Mouse (Mus musculus) urinary bladder, postnatal 36 days (tissue): ENCODE data around the gene Vkorc1l1.

Experiments
- DNase-seq, 2 experiments: peaks; one replicate each; pipeline ENCODE4 v3.0.0; 2022; ENCODE audit warnings: low spot score in 2 of 2, mixed read lengths in 1 of 2

The Vkorc1l1 gene

DNA sequence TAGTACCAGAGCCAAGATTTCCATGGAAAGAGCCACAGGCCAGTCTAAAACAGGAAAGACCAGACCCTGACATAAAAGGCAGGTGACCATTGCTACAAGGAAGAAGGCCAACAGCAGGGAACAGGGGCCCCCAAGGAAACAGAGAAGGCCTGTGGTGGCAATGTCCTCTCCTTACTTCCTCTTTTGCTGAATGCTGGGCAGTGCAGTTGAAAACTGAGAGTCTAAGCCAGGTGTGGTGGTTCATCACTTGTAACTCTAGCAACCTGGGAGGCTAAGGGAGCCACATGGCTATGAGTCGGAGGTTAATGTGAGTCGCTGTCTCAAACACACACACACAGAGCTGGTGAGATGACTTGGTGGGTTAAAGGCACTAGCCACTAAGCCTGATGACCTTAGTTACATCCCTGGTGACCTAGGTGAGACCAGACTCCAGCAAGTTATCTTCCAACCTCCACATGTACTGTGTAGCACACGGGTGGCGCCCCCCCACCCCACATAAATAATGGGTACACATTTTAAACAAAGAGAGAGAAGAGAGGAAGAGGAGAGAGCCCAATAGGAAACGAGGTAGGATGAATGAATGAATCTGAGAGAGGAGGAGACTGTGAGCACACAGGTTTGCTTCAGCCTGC, 59.7 kb downstream of the Vkorc1l1 start:
- no peak for DNase-seq

DNA sequence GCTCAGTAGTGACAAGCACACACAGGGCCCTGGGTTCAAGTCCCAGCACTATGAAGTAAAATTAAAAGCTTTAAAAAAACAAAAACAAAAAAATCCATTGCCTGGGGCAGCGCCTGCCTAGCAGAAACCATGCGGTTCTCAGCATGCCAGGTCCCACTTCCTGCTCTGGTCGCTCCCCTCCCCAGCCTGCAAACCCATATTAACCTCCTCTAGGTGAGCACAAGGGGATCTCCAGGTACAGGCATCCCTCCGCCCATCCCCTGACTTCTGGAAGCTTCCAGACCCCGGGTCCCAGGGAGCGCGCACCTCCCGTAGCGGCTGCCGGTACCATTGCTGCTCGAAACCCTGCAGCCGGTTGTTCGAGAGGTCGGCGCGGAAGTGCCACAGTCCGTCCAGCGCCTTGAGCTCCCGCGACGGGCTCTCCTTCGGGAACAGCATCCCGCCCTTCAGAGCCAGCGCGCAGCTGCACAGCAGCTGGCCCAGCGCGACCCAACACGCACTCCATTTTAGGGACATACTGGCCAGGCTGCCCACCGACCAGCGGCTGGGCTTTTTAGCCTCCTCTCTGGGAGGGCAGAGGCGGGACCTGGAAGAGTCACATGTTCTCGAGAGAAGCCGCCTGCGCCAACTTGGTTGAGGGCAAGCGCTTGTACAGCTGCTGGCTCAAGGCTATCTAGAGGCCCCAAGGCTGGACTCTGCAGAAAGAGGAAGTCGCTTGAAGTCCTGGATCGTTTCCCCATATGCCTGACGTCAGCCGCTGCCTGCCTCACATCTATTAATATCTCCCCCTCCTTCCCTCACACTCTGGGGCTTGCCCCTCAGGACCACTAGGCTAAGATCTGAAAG, 60.8 kb downstream of the Vkorc1l1 start, which contains the start of gene Gusb:
TSS of gene Gusb (minus strand) at position 749 of the 846 bp plus-strand sequence.
- DNase-seq: peak; percentile 76 to 86

DNA sequence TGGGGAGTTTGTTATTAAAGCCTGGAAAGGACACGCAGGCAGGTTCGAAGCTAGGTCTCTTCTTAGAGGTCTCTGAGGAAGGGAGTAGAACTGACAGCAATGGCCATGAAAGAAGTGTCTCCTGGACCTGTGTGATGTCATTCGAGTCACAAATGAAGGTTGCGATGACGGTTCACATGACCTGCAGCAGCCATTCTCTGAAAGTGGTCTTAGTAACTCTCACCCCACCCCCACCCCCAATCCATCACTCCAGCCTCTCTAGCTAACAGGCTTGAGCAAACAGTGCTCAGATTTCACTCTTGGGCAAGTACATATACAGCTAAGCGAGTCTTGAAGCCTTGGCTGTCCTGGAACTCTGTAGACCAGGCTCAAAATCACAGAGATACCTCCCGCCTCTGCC, 61.5 kb downstream of the Vkorc1l1 start:
- DNase-seq: no peak

DNA sequence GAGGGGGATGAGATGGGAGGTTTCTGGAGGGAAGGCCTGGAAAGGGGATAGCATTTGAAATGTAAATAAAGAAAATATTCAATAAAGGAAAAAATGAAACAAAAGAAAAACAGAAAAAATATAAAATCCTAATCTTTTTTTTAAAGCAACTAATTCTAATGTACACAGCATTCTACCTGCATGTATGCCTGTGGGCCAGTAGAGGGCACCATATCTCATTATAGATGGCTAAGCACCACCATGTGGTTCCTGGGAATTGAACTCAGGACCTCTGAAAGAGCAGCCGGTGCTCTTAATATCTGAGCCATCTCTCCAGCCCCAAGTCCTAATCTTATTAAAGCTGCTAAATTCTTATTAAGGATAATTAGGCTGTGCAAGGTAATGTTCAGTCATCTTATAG, 65.6 kb downstream of the Vkorc1l1 start:
- no peak for DNase-seq

DNA sequence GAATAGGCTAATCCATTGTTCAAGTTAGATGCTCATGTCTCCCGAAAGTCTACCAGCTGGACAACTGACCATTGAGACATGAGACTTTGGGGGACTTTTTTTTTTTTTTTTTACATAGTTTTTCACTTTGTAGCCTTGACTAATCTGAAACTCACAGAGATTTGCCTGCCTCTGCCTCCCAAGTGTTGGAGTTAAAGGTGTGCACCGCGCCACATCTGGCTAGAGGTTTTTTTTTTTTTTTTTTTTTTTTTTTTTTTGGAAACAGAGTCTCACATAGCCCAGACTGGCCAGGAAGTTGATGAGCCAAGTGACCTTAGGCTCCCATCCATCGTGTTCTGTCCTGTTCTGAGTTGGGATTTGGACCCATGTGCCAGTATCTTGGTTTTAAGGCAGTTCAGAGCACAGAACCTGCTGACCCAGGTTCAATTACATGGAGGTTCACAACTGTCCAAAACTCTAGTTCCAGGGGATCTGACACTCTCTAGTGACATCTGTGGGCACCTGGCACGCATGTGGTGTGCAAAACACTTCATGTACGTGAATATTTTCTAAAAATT, 66.3 kb downstream of the Vkorc1l1 start:
- no peak for DNase-seq

DNA sequence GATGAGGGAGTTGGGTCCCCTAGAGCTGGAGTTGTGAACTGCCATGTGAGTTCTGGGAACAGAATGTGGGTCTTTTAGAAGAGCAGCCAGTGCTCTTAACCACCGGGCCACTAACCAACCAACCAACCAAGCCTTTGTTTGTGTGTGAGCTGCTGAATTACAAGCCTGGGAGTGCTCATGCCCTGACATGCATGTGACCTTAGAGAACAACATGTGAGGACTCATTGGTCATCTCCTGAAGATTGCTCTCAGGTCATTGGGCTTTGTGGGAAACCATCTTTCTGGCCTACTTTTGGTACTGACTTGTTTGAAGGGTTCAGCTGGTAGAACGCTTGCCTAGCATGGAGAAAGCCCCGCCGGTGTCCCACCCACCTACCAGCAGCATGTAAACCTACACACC, 68.0 kb downstream of the Vkorc1l1 start:
- no peak for DNase-seq

DNA sequence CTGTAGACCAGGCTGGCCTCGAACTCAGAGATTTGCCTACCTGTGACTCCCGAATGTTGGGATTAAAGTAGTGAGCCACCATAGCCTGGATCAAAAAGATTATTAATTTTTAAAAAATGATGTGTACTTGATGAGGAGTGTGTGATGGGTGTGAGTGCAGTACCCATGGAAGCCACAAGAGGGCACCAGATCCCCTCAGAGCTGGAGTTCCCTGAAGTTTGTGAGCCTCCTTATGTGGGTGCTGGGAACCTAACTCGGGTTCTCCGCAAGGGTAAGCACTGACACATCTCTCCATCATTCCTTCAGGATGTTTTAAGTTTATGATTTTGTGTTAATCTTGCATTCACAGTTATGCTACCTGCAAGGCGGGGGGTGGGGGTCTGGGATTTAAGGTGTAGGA, 69.2 kb downstream of the Vkorc1l1 start:
- no peak for DNase-seq

DNA sequence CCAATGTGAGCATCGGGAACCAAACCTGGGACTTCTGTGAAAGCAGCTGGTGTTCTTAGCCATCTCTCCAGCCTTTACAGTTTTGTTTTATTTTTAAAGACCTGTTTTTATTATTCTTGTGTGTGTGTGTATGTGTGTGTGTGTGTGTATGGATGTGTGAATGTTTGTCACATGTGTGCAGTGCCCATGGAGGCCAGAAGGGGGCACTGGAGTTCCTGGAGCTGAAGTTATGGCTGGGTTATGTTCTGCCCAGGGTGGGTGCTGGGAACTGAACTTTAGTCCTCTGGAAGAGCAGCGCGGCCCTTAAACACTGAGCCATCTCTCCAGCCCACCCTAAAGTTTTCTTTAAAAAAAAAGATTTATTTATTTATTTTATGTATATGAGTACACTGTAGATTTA, 73.3 kb downstream of the Vkorc1l1 start:
- no peak for DNase-seq

DNA sequence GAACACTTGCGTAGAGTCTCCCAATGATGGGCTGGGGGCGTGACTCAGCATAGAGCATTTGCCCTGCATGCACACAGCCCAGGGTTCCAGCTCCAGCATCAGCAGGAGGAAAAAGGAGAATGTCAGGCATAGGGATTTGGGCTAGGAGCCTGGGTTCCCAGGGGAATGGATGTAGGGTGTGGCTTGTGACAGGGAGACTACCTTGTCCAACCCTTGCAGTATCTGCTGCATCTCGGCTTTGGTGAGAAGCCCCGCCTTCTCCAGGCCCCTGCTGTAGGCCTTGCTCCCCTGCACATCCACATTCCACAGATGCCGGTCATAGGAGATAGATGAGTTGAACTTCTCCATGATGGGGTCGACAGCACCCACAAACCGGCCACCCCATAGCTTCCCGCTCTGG, 77.7 kb downstream of the Vkorc1l1 start:
- DNase-seq: no peak

DNA sequence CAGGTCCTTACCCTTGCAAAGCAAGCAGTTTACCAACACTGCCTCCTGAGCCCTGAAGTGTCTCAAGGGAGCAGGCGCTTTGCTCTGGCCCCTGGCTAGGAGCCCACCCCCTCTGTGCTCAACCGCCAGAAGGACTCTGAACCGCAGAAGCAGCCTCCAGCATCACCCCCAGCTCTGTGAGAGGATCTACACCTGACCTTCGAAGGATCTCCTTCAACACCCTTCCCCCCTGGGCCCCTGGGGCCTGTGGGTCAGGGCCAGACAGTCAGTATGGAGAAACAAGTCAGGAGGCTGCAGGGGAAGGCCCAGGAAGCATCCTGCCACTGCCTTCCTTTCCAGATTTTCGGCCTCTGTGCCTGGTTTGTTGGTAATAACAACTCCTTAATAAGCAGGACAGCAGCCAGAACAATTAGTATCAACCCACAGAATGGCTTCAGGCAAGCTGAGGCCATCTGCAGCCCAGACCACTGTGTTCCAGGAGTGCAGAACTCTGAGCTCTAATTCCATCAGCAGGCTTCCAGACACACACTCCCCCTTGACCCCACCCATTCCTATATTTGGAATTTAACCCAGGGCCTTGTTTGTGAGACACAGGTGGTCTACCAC, 79.7 kb downstream of the Vkorc1l1 start:
- no peak for DNase-seq

DNA sequence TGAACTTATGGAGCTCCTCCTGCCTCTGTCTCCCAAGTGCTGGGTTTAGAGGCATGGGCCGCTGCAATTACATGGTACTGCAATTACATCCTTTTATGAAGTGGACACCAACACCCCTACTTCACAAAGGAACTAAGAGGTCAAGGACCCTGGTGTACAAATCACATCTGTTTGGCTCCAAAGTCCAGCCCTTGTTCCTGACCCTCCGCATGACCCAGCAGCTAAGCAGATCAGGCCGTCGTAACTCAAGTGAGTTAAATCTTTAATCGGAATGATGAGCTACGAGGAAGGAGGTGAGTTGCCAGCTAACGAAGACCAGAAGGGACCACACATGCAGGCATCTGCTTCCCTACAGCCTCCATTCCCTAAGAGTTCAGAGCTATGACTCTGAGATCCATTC, 80.6 kb downstream of the Vkorc1l1 start:
- DNase-seq: no peak

DNA sequence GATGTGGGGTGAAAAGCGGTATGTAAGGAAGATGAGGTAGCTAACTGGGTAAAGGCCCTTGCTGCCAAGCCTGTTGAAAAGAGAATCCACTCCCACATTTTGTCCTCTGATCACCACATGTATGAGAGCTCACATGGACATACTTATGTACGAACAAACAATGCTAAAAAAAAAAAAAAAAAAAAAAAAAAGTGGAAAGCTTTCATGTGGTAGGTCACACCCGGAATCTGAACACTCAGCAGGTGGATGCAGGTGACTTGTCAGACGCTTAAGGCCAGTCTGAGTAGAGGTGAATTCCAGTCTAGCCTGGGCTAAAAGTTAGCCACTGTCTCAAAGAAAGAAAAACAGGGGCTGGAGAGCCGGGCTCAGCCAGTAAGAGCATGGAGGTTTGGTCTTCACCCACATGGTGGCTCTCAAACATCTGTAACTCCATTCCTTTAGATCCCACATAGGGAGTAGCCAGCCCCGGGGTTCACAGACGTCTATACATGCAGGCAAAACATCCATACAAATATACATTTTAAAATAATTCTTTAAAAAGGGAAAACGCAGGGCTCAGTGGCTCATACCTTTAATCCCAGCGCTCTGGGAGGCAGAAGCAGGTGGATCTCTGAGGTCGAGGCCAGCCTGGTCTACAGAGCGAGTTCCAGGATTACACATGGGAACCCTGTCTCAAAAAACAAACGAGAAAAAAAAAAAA, 81.4 kb downstream of the Vkorc1l1 start:
- no peak for DNase-seq

DNA sequence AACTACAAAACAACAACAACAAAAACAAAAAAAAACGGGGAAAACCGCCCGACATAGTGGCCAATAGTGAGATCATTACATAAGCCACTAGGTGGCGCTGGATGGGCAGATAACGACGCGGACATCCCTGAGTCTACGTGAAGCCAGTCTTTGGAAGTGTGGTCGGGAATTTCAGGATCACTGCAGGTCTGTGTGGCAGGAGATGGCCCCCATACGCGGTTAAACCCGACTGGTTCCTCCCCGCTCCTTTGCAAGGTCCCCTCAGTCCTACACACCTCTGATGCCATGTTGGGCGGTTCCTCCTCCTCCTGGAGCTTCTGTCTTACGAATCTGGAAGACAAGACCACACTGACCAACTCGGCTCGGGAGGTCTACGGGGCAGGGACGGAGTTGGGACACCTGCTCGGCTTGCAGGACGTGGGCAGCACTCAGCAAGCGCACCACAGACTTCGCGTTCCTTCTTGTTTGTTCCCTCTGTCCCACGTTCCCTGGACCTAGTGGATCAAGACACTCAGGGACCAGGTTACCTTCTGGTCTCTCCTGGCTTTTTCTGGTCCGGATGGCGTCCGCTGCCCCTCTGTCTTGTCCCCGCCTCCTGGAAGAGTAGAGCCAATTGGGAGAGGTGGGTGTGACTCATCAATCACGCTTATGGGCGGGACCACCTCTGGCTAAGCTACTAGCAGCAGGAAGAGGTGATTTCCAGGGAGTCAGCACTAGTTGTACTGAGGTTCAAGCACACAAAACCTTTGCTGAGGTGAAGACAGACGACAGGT, 82.2 kb downstream of the Vkorc1l1 start:
- peak; percentile 84 to 90 for DNase-seq

DNA sequence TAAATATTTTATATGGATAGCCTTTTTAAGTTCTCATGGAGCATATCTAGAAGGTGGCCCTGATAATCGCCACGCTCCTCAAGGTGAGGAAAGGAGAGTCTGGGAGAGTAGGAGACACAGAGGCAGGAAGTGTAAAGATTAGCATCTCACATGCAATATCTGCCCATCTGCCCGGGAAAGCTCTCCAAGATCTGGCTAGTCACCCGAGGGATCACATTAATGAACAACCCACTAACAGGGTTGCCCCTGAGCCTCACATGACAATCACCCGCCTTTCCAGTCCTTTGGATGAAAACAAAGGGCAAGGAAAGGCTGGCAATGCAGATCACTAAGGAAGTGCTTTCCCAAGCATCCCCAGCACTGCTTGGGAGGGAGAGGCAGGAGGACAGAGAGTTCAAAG, 85.4 kb downstream of the Vkorc1l1 start:
- DNase-seq: no peak

DNA sequence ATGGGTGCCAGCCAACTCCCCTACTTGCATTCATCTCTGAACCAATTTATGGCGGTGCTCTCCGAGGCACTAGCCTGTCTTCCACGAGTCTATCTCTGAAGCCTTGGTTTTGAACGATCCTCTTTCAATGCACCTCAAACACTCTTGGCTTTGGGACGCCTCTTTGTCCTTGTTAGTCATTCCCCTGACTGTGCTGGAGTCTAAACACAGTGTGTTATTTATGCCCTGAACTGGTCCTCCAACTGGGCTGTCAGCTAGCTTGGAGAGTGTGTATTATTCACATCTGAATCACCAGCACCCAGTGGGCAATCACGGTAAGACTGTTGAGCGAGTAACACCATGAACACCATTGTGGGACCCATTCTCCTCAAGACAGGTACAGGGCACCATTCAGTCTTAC, 85.9 kb downstream of the Vkorc1l1 start:
- no peak for DNase-seq

DNA sequence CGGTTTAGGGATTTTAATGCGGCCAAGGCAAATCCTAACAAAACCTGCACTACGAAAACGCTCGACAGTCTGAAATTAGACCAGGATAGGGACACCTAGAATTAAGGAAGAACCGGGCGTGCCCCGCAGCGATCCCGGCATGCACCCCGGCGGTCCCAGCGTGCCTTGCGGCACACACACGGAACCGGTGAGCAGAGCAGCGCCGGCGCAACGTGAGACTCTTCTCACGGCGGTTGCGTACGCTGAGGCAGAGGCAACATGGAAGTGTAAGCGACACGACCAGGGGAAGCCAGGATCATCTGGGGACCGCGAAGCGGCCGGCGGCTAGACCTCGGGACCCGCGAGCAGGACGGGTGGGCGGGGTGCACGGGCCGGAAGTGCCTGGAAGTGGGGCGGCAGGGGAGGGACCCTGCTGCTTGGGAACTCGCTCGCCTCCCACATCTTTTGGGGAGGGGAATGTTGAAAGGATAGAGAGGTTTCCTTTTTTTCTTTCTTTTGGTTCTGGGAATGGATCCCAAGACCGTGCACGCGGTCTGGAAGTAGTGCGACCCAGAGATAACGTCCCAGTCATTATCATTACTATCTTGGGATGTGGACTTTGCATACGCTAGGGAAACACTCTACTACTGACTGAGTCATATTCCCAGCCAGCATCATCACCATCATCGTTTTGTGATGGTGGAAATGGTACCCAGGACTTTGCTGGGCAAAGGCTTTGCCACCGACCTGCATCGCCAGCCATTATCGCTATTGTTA, 87.5 kb downstream of the Vkorc1l1 start, which contains the start of the genes Asl and Crcp:
TSS of gene Asl (minus strand) at position 106 of the 756 bp plus-strand sequence.
TSS of gene Crcp (plus strand) at position 149 of the 756 bp plus-strand sequence.
- peak; percentile 81 to 84 for DNase-seq

DNA sequence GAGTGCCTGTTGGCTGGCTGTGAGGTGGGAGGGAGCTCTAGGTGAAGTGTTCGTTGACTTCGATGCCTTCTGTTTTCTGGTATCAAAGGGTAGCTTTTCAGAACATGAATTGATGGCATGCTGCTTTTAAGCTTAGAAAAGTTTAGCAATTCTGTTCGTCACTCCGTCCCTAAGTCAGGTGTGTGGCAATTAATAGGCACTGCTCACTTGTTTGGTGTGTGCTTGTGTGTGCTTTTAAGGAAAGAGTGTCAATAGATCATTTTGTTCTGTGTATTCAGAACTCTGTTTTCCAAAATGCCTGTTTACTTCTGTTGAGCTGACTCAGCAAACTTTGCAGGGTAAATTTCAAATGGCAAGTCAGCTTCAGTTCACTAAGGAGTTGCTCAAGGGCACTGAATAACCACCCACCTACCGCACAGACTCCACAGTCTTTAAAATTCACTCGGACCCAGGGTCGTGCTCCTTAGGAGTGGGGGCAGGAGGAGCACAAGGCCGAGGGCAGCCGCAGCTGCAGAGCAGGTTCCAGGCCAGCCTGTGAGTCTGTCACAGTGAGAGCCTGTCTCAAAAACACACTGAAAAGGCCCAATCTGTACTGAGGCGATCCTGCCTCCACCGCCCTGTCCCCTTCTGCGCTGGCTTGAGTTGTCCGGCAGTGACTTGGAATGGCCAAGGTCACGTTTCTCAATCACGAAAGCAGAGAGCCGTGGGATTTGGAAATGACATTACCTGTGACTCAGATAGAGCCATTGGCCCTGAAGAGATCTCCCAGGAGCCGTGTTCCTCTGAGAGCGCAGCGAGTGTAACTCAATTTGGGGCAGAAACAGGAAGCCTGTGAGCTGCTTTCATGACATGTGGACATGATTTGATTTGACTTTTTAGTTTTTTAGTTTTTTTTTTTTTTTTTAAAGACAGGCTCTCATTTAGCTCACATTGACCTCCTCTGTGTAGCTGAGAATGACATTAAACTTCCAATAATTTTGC, 89.9 kb downstream of the Vkorc1l1 start:
- no peak for DNase-seq

DNA sequence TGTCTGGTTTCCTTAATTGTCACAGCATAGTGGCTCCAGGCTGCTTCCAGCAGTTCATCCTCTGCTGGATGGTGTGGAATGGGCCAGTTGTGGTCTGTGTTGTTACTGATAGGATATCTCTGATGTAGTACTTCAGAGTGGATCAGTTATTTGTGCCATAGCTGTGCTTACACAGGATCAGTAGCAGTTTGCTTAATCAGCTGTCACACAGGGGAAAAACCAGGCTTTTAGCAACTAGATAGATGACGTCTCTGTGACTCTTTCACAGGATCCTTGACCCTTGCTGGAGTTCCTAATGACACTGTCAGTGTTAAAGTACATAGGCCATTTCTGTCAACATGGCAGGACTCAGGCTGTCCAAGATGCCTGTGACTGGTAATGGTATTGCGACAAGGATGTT, 92.1 kb downstream of the Vkorc1l1 start:
- no peak for DNase-seq
